Mouse (Mus musculus) lung, postnatal 36 days (tissue): Measurements from ENCODE around the gene Znrf3.

Experiments used
- DNase-seq: peaks from one replicate; pipeline ENCODE4 v3.0.0; 2022; ENCODE audit warnings: mixed read lengths

The Znrf3 gene

GRCm38 (mm10) chr11:5382652-5383051, 62.0 kb downstream of the Znrf3 start:
- DNase-seq: no peak

DNA sequence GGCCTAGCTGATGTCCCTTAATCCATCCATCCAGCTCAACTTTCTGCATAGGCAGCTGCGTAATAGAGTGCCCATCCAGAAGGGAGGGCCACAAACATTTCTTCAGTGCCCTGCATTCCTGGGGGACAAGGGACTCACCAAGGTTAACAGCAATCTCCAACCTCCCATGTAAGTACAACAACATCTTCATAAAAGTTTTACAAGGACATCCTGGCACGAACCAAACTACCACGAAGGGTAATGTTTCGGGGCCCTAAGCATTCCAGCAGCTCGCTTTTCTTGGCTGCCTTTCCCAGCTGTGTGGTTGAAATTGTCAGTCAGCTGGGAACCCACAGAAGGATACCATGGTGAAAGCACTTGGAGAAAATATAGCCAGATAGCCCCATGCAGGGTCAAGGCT, 63.4 kb downstream of the Znrf3 start:
- no peak for DNase-seq

DNA sequence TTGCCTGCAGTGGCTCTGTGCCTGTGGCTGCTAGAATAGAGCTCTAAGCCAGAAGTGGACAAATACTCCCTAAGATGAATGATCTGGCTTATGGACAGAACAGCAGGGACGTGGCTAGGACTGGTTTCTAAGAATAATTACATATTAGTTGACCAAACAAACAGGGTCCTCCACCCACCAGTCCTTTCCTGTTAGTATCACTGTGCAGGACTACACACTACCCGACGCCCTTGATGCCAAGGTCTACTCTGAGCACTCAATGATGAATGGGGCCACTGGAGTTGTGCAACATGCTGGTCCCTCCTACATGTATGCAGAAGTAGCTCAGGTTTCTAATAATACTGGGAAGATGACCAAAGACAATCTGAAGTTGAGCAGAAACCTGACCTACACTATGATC, 64.4 kb downstream of the Znrf3 start:
- peak; percentile 80 for DNase-seq

DNA sequence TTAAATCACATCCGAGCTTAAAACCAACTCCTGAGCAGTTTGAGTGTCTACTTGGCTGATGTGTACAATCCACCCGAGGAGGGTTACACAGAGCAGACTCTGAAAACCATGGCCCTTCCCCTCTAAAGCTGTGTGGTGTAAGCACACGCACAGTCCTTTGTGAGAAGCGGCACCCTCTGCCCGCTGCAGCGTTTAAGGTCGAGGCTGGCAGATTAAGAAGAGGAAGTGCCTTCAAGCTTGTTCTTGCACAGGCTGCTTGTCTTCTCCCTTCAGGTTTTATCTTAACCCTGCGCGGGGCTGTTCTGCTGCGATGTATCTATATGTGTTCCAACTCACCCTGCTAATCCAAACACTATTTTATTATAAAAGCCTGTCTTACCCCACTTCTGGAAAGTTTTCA, 75.5 kb downstream of the Znrf3 start:
- peak; percentile 19 for DNase-seq

GRCm38 (mm10) chr11:5368492-5368891, 76.2 kb downstream of the Znrf3 start:
- peak; percentile 24 for DNase-seq

GRCm38 (mm10) chr11:5355266-5355764, 89.3 kb downstream of the Znrf3 start:
- DNase-seq: peak; percentile 52

DNA sequence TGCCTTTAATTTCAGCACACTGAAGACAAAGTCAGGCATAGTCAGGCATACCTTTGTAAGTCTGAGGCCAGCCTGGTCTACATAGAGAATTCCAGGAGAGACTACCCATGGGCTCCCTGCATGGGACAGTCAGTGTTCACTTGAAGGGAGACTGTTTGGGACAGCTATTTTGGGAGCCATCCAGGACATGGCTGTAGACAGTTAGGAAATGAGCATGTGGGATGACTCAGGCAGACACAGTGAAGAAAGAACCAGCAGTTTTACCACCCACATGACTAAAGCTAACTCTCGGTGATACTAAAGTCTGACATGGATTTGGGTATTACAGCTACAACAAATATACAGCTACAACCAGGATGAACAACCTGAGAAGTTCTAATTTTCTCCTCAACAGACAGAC, 89.9 kb downstream of the Znrf3 start:
- DNase-seq: peak; percentile 55

- DNase-seq: peak; percentile 52
These were observed 91.6 kb downstream of the Znrf3 start for GRCm38 (mm10) chr11:5353032-5353431.

DNA sequence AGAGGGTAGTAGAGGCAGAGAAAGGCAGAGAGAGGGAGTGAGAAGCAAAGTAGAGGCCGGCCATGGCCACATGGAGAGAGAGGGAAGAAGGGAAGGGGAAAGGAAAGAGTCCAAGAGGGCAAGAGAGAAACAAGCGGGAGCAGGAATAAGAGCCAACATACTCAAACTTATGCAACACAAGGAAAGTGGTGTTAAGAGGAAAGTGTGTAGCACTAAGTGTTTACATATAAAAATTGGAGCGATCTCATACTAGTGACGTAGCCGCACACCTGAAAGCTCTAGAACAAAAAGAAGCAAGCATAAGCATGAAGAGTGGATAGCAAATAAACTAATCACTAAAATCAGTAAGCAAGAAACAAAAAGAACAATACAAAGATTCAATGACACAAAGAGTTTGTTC, 95.2 kb downstream of the Znrf3 start:
- DNase-seq: peak; percentile 71

- peak; percentile 32 for DNase-seq
These were observed 97.6 kb downstream of the Znrf3 start for GRCm38 (mm10) chr11:5346845-5347640.

DNA sequence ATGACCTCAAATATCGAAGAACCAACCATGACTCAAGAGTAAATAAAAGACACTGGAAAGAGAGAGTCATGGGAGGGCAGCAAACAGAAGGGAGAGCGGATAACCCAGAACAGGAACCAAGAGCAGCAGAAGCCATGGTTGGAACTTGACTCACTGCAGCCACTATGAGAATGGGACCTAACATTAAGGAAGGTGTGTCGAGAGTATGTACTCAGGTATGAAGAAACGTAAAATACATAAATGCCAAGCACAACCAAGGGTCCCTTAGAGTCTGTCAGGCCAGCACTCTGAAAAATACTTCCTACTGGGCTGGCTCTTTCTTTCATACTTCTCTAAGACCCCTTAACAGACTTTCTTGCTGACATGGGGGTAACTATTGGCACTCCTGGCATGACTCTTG, 100.9 kb downstream of the Znrf3 start:
- DNase-seq: no peak

DNA sequence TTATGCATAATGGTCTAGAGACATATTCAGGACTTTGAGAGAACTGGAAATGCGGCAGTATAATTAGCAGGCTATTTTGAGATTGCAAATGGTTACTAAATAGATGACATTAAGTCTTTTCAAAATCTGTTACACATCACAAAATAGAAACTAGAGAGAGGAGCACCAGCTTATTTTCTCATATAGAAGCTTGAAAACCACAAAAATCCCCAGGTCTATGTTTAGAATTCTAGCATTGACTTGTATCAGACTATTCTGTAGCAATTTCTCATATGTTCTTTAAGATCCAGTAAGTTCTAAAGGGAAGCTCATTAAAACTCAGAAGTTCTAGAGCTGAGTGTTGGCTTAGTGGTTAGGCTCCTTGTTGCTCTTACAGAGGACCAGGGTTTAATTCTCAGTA, 104.9 kb downstream of the Znrf3 start:
- DNase-seq: no peak

- DNase-seq: no peak
These were observed 107.8 kb downstream of the Znrf3 start for GRCm38 (mm10) chr11:5336852-5337251.

GRCm38 (mm10) chr11:5336269-5336668, 108.4 kb downstream of the Znrf3 start:
- no peak for DNase-seq

GRCm38 (mm10) chr11:5330851-5331250, 113.8 kb downstream of the Znrf3 start:
- DNase-seq: no peak

- DNase-seq: peak; percentile 32
These were observed 117.0 kb downstream of the Znrf3 start for GRCm38 (mm10) chr11:5327693-5328092.

DNA sequence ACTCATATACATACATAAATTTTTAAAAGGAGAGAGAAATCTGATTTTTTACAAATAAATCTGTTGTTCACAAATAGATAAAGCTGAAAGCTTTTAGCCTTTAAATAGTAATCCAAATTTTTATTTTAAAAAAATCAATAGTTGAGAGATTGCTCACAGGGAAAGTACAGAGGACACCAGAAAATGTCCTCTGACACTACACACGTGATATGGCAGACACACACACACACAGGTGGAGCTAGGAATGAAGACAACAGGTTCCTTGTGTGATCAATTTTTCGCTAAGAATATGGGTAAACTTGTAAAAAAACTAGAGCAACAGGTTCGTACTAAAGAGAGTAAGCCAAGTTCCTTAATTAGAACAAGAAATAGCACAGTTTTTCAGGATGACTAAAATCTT, 118.4 kb downstream of the Znrf3 start:
- no peak for DNase-seq

DNA sequence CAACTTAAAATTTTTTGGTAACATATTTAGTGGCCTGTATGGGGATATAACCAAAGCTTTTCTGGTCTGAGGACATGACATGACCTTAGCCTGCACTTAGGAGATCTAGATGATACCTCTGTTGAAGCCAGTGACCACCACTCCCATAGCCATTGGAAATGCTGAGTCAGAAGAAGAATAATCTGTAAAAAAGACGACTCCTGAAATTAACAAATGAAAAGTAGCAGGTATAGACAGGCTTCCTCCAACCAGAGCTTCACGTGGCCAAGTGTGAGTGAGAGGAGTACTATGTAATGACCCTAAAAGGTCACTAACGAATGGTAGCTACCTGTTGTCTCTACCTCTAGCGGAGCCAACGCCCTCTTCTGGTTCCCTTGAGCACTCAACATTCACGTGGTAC, 119.4 kb downstream of the Znrf3 start:
- no peak for DNase-seq

GRCm38 (mm10) chr11:5324296-5324695, 120.4 kb downstream of the Znrf3 start:
- no peak for DNase-seq

DNA sequence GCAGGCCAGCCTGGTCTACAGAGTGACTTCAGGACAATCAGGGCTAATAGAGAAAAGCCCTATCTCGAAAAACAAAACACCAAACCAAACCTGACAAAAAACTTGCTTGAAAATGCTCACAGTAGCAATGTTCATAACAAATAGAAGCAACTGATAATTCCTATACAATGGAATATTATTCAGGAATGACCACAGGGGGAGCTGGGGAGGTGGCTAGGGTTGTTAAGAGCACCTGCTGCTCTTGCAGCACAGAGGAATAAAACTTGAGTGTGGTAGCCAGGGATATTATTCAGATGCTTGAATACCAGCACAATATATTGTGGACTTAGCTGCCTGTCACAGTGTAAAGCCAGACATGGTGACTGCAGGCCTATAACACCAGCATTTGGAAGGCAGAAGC, 123.0 kb downstream of the Znrf3 start:
- DNase-seq: no peak

- peak; percentile 40 for DNase-seq
These were observed 125.7 kb downstream of the Znrf3 start for GRCm38 (mm10) chr11:5318976-5319375.

DNA sequence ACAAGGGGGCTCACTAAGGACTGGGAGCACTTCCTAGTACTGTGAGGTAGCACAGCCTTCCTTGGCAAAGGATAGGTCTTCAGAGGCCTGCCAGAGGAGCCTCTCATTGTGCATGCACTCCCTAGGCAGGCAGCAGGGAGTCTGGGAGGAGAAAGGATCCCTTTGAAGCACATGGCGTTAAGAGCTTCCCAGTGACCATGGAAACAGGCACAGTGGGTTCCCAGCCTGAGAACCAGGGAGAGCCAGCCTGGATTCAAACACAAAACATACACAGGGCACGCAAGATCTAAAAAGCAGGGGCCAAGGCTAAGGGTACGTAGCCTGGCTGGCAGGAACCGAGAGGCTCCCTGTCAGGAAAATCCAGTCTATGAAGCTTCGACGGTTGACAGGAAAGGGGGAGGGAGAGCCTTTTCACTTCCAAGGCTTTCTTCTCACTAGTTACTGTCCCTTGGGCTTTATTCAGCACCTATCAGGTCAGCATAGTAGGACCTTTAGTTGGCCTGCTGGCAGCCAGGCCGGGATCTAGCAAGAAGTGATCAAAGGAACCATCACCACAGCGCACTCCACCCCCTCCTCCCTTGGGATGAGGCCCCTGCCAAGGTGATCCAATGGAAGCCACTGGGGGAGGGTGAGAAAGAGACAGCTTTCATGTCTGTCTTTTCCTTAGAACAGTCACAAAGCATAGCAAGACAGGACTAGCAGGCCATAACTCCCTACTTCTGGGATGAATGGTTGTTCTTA, 126.4 kb downstream of the Znrf3 start:
- peak; percentile 24 for DNase-seq

DNA sequence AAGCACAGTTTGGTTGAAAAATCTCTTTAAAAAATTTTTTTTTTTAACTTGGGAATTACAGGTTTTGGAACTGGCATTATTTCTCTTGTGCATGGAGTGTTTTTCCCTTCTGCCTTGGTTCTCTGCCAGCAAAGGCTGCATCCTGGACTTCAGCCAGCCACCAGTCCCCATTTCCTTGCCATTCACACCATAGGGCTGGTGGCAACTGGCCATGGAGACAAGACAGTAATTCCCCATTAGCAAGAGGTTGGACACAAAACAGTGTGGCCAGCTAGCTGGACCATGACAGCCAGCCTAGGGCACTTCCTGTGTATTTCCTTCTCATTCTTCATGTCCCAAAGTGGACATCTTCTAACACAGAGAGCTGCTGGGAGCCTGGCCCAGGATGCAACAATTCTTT, 129.9 kb downstream of the Znrf3 start:
- peak; percentile 33 for DNase-seq

DNA sequence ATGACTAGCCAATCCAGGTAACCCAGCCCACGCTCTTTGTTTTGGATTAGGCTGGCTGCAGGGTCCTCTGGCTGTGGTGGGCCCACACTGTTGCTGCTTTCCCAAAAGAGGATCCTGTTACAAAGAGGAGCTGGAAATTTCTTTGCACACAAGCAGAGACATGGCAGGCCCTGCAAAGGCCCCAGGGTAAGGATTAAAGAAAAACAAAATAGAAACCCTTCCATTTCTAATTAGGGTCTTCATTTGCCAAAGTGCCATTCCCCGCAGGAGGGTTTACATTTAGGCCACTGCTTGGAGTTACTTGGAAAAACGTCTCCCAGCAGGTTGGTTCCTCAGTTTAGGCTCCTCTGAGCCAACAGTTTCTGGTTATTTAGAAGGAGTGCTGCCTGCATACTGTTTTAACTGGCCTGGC, 130.3 kb downstream of the Znrf3 start:
- no peak for DNase-seq
